Mouse (Mus musculus): ENCODE data around the gene Maml1.

Gene Maml1

GRCm38 (mm10) chr11:50238821-50239791, 53.0 kb downstream of the Maml1 start:
- DNase-seq (ENCODE audit: low read depth), result no peak

GRCm38 (mm10) chr11:50238324-50238723, 53.8 kb downstream of the Maml1 start, which contains the start of gene Ltc4s:
Ltc4s (minus strand) TSS chr11:50238616.
- DNase-seq (ENCODE audit: low read depth), result no peak

GRCm38 (mm10) chr11:50236937-50237835, 54.9 kb downstream of the Maml1 start:
- DNase-seq (ENCODE audit: low read depth), result no peak

- peak; percentile 71 for DNase-seq (ENCODE audit: low read depth)
Observed at GRCm38 (mm10) chr11:50236540-50236936, 55.6 kb downstream of the Maml1 start.

GRCm38 (mm10) chr11:50234606-50235005, 57.5 kb downstream of the Maml1 start:
- no peak for DNase-seq (ENCODE audit: low read depth)

- no peak for DNase-seq (ENCODE audit: low read depth)
Observed at GRCm38 (mm10) chr11:50233993-50234392, 58.1 kb downstream of the Maml1 start.

- no peak for DNase-seq (ENCODE audit: low read depth)
Observed at GRCm38 (mm10) chr11:50233022-50233421, 59.1 kb downstream of the Maml1 start.

GRCm38 (mm10) chr11:50231411-50231810, 60.7 kb downstream of the Maml1 start:
- DNase-seq (ENCODE audit: low read depth), result peak; percentile 92

- no peak for DNase-seq (ENCODE audit: low read depth)
Observed at GRCm38 (mm10) chr11:50230481-50231304, 61.4 kb downstream of the Maml1 start.

GRCm38 (mm10) chr11:50229252-50229910, 62.7 kb downstream of the Maml1 start:
- peak; percentile 41 for DNase-seq (ENCODE audit: low read depth)

- DNase-seq (ENCODE audit: low read depth), result peak; percentile 45
Observed at GRCm38 (mm10) chr11:50228772-50229171, 63.3 kb downstream of the Maml1 start.

GRCm38 (mm10) chr11:50227736-50228135, 64.4 kb downstream of the Maml1 start:
- no peak for DNase-seq (ENCODE audit: low read depth)

GRCm38 (mm10) chr11:50227226-50227625, 64.9 kb downstream of the Maml1 start:
- peak; percentile 48 for DNase-seq (ENCODE audit: low read depth)

- no peak for DNase-seq (ENCODE audit: low read depth)
Observed at GRCm38 (mm10) chr11:50226406-50226805, 65.7 kb downstream of the Maml1 start.

GRCm38 (mm10) chr11:50225611-50226378, 66.3 kb downstream of the Maml1 start:
- DNase-seq (ENCODE audit: low read depth), result peak; percentile 60

GRCm38 (mm10) chr11:50224671-50225530, 67.2 kb downstream of the Maml1 start:
- peak; percentile 92 for DNase-seq (ENCODE audit: low read depth)

- DNase-seq (ENCODE audit: low read depth), result no peak
Observed at GRCm38 (mm10) chr11:50223783-50224662, 68.1 kb downstream of the Maml1 start.

Data from NIH3T3 (cell line).